Mouse (Mus musculus): ENCODE data around the gene Sorl1.

- TF ChIP-seq CTCF (IDR thresholded peaks at IDR 0.05; ENCODE audit: low read depth) (no peak), EP300 (IDR thresholded peaks at IDR 0.05; ENCODE audit: low read depth) (no peak)
These were observed 25.5 kb downstream of the Sorl1 start for GRCm38 (mm10) chr9:42098474-42099121.

Data from heart, postnatal 0 days (tissue).